Mouse (Mus musculus): ENCODE data around the gene Fsd2. TPM values are rescaled to one million over a fixed set of nuclear protein-coding genes. Genes with fewer than 3 reads are reported as not detected.

The Fsd2 gene
- polyA plus RNA-seq (2015; fragmentation: Nextera tagmentation; extraction: Ambion mirVana): 0.05 and 0.08 TPM in 2 replicates

GRCm38 (mm10) chr7:81566892-81567291 lies at the start of gene Fsd2:
TSS of gene Fsd2 (minus strand) at chr7:81566944.
- H3K4me2 ChIP-seq (replicated peaks; ENCODE audit: low read depth): no peak within 1 kb of the TSS
- ATAC-seq: no peak
- H3K36me3 ChIP-seq (ENCODE audit: control insufficient read depth, insufficient read depth): no peaks in the 10 kb centered on the region
- H3K4me1 ChIP-seq (replicated peaks; ENCODE audit: control insufficient read depth, insufficient read depth, low read length): no peaks in the 10 kb centered on the region
- TF ChIP-seq CTCF (IDR thresholded peaks at IDR 0.05; ENCODE audit: low read depth): no peak
- H3K9ac ChIP-seq (ENCODE audit: low read depth, low read length): no peak within 1 kb of the TSS
- no peaks in the 10 kb centered on the region for H3K27me3 ChIP-seq (replicated peaks; ENCODE audit: control insufficient read depth, insufficient read depth, low read length)
- no peak within 1 kb of the TSS for H3K27ac ChIP-seq (ENCODE audit: low read depth, low read length)
- H3K4me3 ChIP-seq (ENCODE audit: low read depth, low read length): no peak within 1 kb of the TSS
- WGBS: 82% methylated on average over 9 of the region's 9 CpGs
- no peaks in the 10 kb centered on the region for H3K9me3 ChIP-seq (ENCODE audit: control insufficient read depth)

GRCm38 (mm10) chr7:81615031-81615430 lies 48.3 kb upstream of the Fsd2 start:
- no peak overlapping the region for H3K4me3 ChIP-seq (ENCODE audit: low read depth, low read length)
- no peak overlapping the region for H3K4me2 ChIP-seq (replicated peaks; ENCODE audit: low read depth)
- no peak overlapping the region for H3K27ac ChIP-seq (ENCODE audit: low read depth, low read length)
- TF ChIP-seq CTCF (IDR thresholded peaks at IDR 0.05; ENCODE audit: low read depth): no peak
- no peaks in the 10 kb centered on the region for H3K27me3 ChIP-seq (replicated peaks; ENCODE audit: control insufficient read depth, insufficient read depth, low read length)
- 74% methylated on average over 8 of the region's 9 CpGs for WGBS
- H3K9me3 ChIP-seq (ENCODE audit: control insufficient read depth): no peaks in the 10 kb centered on the region
- no peak overlapping the region for H3K9ac ChIP-seq (ENCODE audit: low read depth, low read length)
- H3K4me1 ChIP-seq (replicated peaks; ENCODE audit: control insufficient read depth, insufficient read depth, low read length): no peaks in the 10 kb centered on the region
- H3K36me3 ChIP-seq (ENCODE audit: control insufficient read depth, insufficient read depth): 0 out of 2 replicates have a peak, but pooled peaks cover 4% of the 10 kb centered on the region
- ATAC-seq: no peak

GRCm38 (mm10) chr7:81612856-81613635 lies 46.3 kb upstream of the Fsd2 start:
- 0 out of 2 replicates have a peak, but pooled peaks cover 4% of the 10 kb centered on the region for H3K36me3 ChIP-seq (ENCODE audit: control insufficient read depth, insufficient read depth)
- no peak overlapping the region for H3K4me2 ChIP-seq (replicated peaks; ENCODE audit: low read depth)
- H3K27ac ChIP-seq (ENCODE audit: low read depth, low read length): no peak overlapping the region
- no peaks in the 10 kb centered on the region for H3K4me1 ChIP-seq (replicated peaks; ENCODE audit: control insufficient read depth, insufficient read depth, low read length)
- WGBS: 92% methylated on average over 13 of the region's 13 CpGs
- TF ChIP-seq CTCF (IDR thresholded peaks at IDR 0.05; ENCODE audit: low read depth): no peak
- no peak for ATAC-seq
- no peak overlapping the region for H3K4me3 ChIP-seq (ENCODE audit: low read depth, low read length)
- no peaks in the 10 kb centered on the region for H3K27me3 ChIP-seq (replicated peaks; ENCODE audit: control insufficient read depth, insufficient read depth, low read length)
- H3K9ac ChIP-seq (ENCODE audit: low read depth, low read length): no peak overlapping the region
- H3K9me3 ChIP-seq (ENCODE audit: control insufficient read depth): no peaks in the 10 kb centered on the region

GRCm38 (mm10) chr7:81610125-81610524 lies 43.4 kb upstream of the Fsd2 start:
- 0 out of 2 replicates have a peak, but pooled peaks cover 4% of the 10 kb centered on the region for H3K36me3 ChIP-seq (ENCODE audit: control insufficient read depth, insufficient read depth)
- H3K4me2 ChIP-seq (replicated peaks; ENCODE audit: low read depth): no peak overlapping the region
- H3K27ac ChIP-seq (ENCODE audit: low read depth, low read length): no peak overlapping the region
- no peaks in the 10 kb centered on the region for H3K4me1 ChIP-seq (replicated peaks; ENCODE audit: control insufficient read depth, insufficient read depth, low read length)
- 56% methylated on average over 18 of the region's 18 CpGs for WGBS
- peak; percentile 71 for TF ChIP-seq CTCF (IDR thresholded peaks at IDR 0.05; ENCODE audit: low read depth)
- no peaks in the 10 kb centered on the region for H3K9me3 ChIP-seq (ENCODE audit: control insufficient read depth)
- H3K9ac ChIP-seq (ENCODE audit: low read depth, low read length): no peak overlapping the region
- no peak overlapping the region for H3K4me3 ChIP-seq (ENCODE audit: low read depth, low read length)
- ATAC-seq: no peak
- no peaks in the 10 kb centered on the region for H3K27me3 ChIP-seq (replicated peaks; ENCODE audit: control insufficient read depth, insufficient read depth, low read length)

GRCm38 (mm10) chr7:81606452-81606851 lies 39.7 kb upstream of the Fsd2 start:
- H3K4me2 ChIP-seq (replicated peaks; ENCODE audit: low read depth): no peak overlapping the region
- no peak overlapping the region for H3K27ac ChIP-seq (ENCODE audit: low read depth, low read length)
- H3K9me3 ChIP-seq (ENCODE audit: control insufficient read depth): no peaks in the 10 kb centered on the region
- 63% methylated on average over 5 of the region's 5 CpGs for WGBS
- H3K4me1 ChIP-seq (replicated peaks; ENCODE audit: control insufficient read depth, insufficient read depth, low read length): no peaks in the 10 kb centered on the region
- no peak for ATAC-seq
- no peak overlapping the region for H3K9ac ChIP-seq (ENCODE audit: low read depth, low read length)
- H3K27me3 ChIP-seq (replicated peaks; ENCODE audit: control insufficient read depth, insufficient read depth, low read length): no peaks in the 10 kb centered on the region
- no peaks in the 10 kb centered on the region for H3K36me3 ChIP-seq (ENCODE audit: control insufficient read depth, insufficient read depth)
- no peak overlapping the region for H3K4me3 ChIP-seq (ENCODE audit: low read depth, low read length)
- no peak for TF ChIP-seq CTCF (IDR thresholded peaks at IDR 0.05; ENCODE audit: low read depth)

- H3K27ac ChIP-seq (ENCODE audit: low read depth, low read length): no peak overlapping the region
- WGBS: 76% methylated on average over 4 of the region's 4 CpGs
- no peak overlapping the region for H3K9ac ChIP-seq (ENCODE audit: low read depth, low read length)
- no peak for ATAC-seq
- no peak overlapping the region for H3K4me2 ChIP-seq (replicated peaks; ENCODE audit: low read depth)
- H3K4me3 ChIP-seq (ENCODE audit: low read depth, low read length): no peak overlapping the region
- H3K4me1 ChIP-seq (replicated peaks; ENCODE audit: control insufficient read depth, insufficient read depth, low read length): no peaks in the 10 kb centered on the region
- no peaks in the 10 kb centered on the region for H3K27me3 ChIP-seq (replicated peaks; ENCODE audit: control insufficient read depth, insufficient read depth, low read length)
- H3K36me3 ChIP-seq (ENCODE audit: control insufficient read depth, insufficient read depth): no peaks in the 10 kb centered on the region
- TF ChIP-seq CTCF (IDR thresholded peaks at IDR 0.05; ENCODE audit: low read depth): no peak
- H3K9me3 ChIP-seq (ENCODE audit: control insufficient read depth): no peaks in the 10 kb centered on the region
These were observed 38.7 kb upstream of the Fsd2 start for GRCm38 (mm10) chr7:81605489-81605888.
